Mouse (Mus musculus) G1E (cell line): Measurements from ENCODE around the gene Cyp4a32. TPM values are rescaled to one million over a fixed set of nuclear protein-coding genes. Genes with fewer than 3 reads are reported as not detected.
"Not testable (repeated sequence)": the region's sequence is repeated elsewhere in the genome, so short reads cannot be mapped to it uniquely, and the experiment has no call there.

ENCODE experiments used
- ATAC-seq: 2 replicates; pipeline ENCODE4 v1.8.0; 2016; ENCODE audit warnings: mild to moderate bottlenecking; ENCODE audit not compliant: insufficient number of reproducible peaks, poor library complexity, low FRiP score, severe bottlenecking; ENCODE audit errors: extremely low read depth
- DNase-seq: peaks from one replicate; pipeline ENCODE4 v3.0.0; 2012; ENCODE audit warnings: low spot score
- H3K27me3 ChIP-seq: 2 replicates; pipeline ENCODE4 v1.6.1; 2012; ENCODE audit warnings: mild to moderate bottlenecking, low read length, inconsistent platforms; ENCODE audit not compliant: insufficient read depth
- H3K36me3 ChIP-seq: replicated peaks from 2 replicates; pipeline ENCODE3; 2012; ENCODE audit warnings: mild to moderate bottlenecking, inconsistent platforms
- H3K4me1 ChIP-seq: 2 replicates; pipeline ENCODE4 v1.6.1; 2012; ENCODE audit warnings: low read depth, low read length, inconsistent platforms, mixed read lengths; ENCODE audit not compliant: insufficient read depth
- H3K4me3 ChIP-seq: 2 replicates; pipeline ENCODE4 v1.5.1; 2012; ENCODE audit warnings: low read depth, mild to moderate bottlenecking, inconsistent platforms, low read length, moderate library complexity, mixed read lengths
- H3K9me3 ChIP-seq: replicated peaks from 2 replicates; pipeline ENCODE4 v1.6.1; 2012; ENCODE audit warnings: inconsistent platforms
- CTCF ChIP-seq: IDR thresholded peaks from 2 replicates; pipeline ENCODE4 v1.5.1; 2012; ENCODE audit warnings: low read depth, low read length, inconsistent platforms, mixed read lengths
- GATA1 ChIP-seq: IDR thresholded peaks from 2 replicates; pipeline ENCODE4 v1.6.1; 2012; ENCODE audit warnings: borderline replicate concordance, low read length, inconsistent platforms, mixed read lengths
- GATA2 ChIP-seq: IDR thresholded peaks from 2 replicates; pipeline ENCODE4 v1.6.1; 2012; ENCODE audit warnings: low read depth, low read length, inconsistent platforms, borderline replicate concordance
- POLR2AphosphoS5 ChIP-seq: IDR thresholded peaks from 2 replicates; pipeline ENCODE4 v1.6.1; 2012; ENCODE audit warnings: low read depth, low read length, inconsistent platforms; ENCODE audit not compliant: insufficient replicate concordance
- TAL1 ChIP-seq: conservative IDR thresholded peaks from 2 replicates; pipeline ENCODE4 v1.6.1; 2012; ENCODE audit warnings: low read depth, low read length, inconsistent platforms, mixed read lengths
- polyA plus RNA-seq: library from polyadenylated mRNA; stranded (reverse); fragments of >175 nt; gene quantifications from 2 replicates; pipeline ENCODE4 v1.2.3, GENCODE M21; 2012
- total RNA-seq, 2 experiments: library from RNA; stranded (forward) in 1 of 2; stranded (reverse) in 1 of 2; fragments of 200-1000 nt in 1 of 2; fragments of >200 nt in 1 of 2; fragmentation: Nextera tagmentation in 1 of 2; gene quantifications; 2 replicates each; pipeline ENCODE4 v1.2.3; 2014 to 2017

Gene Cyp4a32
- total RNA-seq (2014; fragmentation: Nextera tagmentation) = not detected in 2 replicates
- 0.22 TPM in 1 of 2 replicates, not detected in the other for total RNA-seq (2017)
- not detected in 2 replicates for polyA plus RNA-seq

GRCm38 (mm10) chr4:115600611-115601010 lies at the start of gene Cyp4a32:
Gene Cyp4a32, plus strand, starts transcription at chr4:115600969.
- not testable (repeated sequence) for H3K4me1 ChIP-seq, DNase-seq, ATAC-seq, H3K36me3 ChIP-seq, H3K4me3 ChIP-seq, H3K27me3 ChIP-seq, H3K9me3 ChIP-seq

DNA sequence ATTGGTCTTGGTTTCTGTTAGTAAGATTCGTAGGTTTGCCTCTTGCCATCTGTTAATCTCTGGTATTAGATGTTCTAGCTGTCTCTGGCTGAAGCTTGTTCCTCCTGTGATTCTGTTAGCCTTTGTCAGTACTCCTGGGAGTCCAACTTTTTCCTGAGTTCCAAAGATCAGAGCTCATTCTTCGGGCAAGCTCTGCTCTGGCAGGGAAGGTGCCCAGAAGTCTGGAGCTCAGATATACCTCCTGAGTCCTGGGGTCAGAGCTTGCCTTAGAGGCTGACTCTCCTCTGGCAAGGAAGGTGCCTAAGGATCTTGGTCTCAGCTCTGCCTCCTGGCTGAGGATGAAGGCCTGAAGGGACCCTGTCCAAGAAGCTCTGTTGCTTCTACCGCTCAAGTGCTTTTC lies 48.0 kb upstream of the Cyp4a32 start:
- no peak for ATAC-seq
- H3K27me3 ChIP-seq = no peaks in the 10 kb centered on the region
- H3K9me3 ChIP-seq = no peaks in the 10 kb centered on the region
- no peak for TF ChIP-seq GATA2
- no peak for TF ChIP-seq GATA1
- TF ChIP-seq POLR2AphosphoS5 = no peak
- no peak for TF ChIP-seq CTCF
- no peak for TF ChIP-seq TAL1
- no peaks in the 10 kb centered on the region for H3K36me3 ChIP-seq
- no peak for DNase-seq
- H3K4me3 ChIP-seq = no peak overlapping the region
- no peaks in the 10 kb centered on the region for H3K4me1 ChIP-seq

DNA sequence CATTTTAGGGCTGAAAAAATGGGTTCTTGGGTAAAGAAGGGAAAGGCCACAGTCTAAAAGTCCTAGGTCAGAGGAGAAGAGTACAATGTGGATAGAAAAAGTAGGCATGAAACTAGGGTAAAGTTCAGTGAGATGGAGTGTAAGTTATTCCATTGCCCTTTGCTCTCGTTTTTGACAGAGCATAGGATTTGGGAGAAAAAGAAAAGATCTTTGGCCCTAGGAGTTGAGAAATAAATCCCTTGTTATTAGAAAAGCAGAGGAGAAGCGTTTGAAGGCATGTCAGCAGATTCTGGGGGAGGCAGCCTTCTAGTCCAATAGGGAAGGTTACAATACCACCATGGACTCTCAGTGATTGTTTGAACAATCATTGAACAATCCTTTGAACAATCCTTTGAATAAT lies 45.3 kb upstream of the Cyp4a32 start:
- ATAC-seq = no peak
- H3K36me3 ChIP-seq = no peaks in the 10 kb centered on the region
- no peak overlapping the region for H3K4me3 ChIP-seq
- TF ChIP-seq POLR2AphosphoS5 (no peak), TAL1 (no peak), CTCF (no peak), GATA1 (no peak), GATA2 (no peak)
- no peaks in the 10 kb centered on the region for H3K27me3 ChIP-seq
- no peaks in the 10 kb centered on the region for H3K4me1 ChIP-seq
- no peaks in the 10 kb centered on the region for H3K9me3 ChIP-seq
- DNase-seq = no peak

DNA sequence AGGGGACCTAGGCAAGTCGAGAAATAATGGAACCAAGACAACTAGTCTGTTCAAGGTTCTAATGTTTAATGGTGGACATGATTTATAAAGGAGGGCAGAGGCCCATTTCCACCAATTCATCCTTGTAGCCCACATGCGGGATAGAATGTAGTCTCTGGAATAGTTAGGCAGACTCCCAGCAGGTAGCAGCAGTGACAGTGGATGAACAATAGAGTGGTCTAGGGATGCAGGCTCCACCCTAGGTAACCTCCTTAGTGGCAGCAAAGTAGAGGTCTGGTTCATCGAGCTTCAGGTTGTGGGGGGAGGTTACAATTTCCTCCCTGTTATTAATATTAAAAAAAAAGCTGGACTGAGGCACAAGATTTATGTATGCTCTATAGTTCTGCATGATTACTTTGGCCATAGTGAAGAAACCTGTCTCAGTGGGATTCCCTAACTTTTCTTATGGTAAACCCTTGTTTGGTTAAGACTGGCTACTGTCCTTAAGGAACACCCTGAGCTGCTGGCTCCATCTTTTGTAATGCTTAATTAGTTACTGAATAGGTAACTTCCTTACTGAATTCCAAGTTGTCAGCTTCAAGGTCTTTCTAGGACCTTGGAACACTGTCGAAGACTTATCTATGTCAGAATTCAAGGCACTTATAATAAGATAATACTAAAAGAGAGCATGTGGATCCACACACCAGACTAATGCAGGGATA lies 42.8 kb upstream of the Cyp4a32 start:
- TF ChIP-seq GATA2 (no peak), TAL1 (no peak), GATA1 (no peak), POLR2AphosphoS5 (no peak), CTCF (no peak)
- no peaks in the 10 kb centered on the region for H3K36me3 ChIP-seq
- ATAC-seq (no peak), DNase-seq (no peak)
- H3K27me3 ChIP-seq = no peaks in the 10 kb centered on the region
- no peak overlapping the region for H3K4me3 ChIP-seq
- H3K9me3 ChIP-seq = no peaks in the 10 kb centered on the region
- no peaks in the 10 kb centered on the region for H3K4me1 ChIP-seq

GRCm38 (mm10) chr4:115561236-115561635 lies 39.5 kb upstream of the Cyp4a32 start:
- H3K4me1 ChIP-seq, H3K4me3 ChIP-seq, H3K9me3 ChIP-seq, H3K27me3 ChIP-seq, ATAC-seq, H3K36me3 ChIP-seq, DNase-seq: not testable (repeated sequence)

DNA sequence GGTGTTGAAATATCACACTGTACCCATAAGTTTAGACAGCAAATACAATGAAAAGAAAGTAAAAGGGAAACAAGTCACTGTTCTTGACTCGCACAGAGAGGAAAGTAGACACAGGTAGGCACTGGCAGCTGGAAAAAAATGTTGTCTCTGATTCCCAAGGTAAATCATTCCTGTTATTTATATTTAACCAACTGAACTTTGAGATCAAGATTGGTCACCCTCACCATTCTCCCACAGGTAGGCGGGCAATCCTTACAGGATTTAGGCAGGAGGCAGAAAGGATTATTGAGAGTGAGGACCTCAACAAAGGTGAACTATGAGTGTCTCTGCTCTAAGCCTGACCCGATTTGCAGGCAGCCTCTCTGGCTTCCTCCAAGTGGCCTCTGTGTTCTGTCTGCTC lies 37.4 kb upstream of the Cyp4a32 start, which contains the start of gene Cyp4a31:
TSS of gene Cyp4a31 (plus strand) at position 249 of the 400 bp plus-strand sequence.
- Histone ChIP-seq H3K4me3 (no peak within 1 kb of the TSS), H3K9me3 (no peaks in the 10 kb centered on the region), H3K4me1 (no peaks in the 10 kb centered on the region), H3K27me3 (no peaks in the 10 kb centered on the region), H3K36me3 (no peaks in the 10 kb centered on the region)
- no peak for TF ChIP-seq TAL1
- no peak for TF ChIP-seq POLR2AphosphoS5
- no peak for TF ChIP-seq GATA2
- TF ChIP-seq CTCF = no peak
- no peak for TF ChIP-seq GATA1
- no peak for ATAC-seq
- DNase-seq = no peak

DNA sequence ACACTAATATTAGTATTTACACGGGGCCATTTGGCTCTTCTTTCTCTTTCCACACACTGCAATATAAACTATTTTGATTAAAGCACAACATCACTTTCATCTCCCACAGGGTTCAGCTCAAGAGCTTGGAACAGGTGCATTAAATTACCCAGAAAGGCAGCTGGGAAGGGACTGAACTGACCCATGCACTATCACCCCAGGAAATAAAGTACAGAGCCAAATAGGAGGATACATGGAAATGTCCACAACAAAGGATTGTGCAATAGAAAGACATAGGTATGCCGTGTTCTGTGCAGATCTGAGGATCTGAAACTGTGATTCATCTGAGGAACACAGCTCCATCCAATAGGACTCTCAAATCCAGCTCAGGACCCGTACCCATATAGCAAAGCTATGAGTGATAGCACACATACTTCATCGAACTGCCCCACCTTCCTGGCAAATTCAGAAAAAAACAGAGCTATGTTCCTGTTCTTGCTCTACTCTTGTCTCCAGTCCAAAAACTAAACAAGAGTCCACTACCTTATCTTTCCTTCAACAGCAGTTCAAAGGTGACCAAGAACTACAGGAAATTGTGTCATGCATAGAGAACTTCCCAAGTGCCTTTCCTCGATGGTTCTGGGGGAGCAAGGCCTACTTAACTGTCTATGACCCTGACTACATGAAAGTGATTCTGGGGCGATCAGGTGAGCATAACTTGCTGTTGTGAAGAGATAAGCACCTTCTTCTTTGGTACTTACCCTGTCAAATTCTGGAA lies 36.1 kb upstream of the Cyp4a32 start:
- not testable (repeated sequence) for H3K9me3 ChIP-seq, H3K36me3 ChIP-seq, ATAC-seq, H3K4me1 ChIP-seq, H3K27me3 ChIP-seq, H3K4me3 ChIP-seq, DNase-seq
